Mouse (Mus musculus) left cerebral cortex, adult 11 months (tissue): ENCODE data around the gene Kcnn3.

Source experiments
- DNase-seq: peaks from one replicate; pipeline ENCODE4 v3.0.0; 2022; ENCODE audit warnings: low spot score

Kcnn3 gene

DNA sequence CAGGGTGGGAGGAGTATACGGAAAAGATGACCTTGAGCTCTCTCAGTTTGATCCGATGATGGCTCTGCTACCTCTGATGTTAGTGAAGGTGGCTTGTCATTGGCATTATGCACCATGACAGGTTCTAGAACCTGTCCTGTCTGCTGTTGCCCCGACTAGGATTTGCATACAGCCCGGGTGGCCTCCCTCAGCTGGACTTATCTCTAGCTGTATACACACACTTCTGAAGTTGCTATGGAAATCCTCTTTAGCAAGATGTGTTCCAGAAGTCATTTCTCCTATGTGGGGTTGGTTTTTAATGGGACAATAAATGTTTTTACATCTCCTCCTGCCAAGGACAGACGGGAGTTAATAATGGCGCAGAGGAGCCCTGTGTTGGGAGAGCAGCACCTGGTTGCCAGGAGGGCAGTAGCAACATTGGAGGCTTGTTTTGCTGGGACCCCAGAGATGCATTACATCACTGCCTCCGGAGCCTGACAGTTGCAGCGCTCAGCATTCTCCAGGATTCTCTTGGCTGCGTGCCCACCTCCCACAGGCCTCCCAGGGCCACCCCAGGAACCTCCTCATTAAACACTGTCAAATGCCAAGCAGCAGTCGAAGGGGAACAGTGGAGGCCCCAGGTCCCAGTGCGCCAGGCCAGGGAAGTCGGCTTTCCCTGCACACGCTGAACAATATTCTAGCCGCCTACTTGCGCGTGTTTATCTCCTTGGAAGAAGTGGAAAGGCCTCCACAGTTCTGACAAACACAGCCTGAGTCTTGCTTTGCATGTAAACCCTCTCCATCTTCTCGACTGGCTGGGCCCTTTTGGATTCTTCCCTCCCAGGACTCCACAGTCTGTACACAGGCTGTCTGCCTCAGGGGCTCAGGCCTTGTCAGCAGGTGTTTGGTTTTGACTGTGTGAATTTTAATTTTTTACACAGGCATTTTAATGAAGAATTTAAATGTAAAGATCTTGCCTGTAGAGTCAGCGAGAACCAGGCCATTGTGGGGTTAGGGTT, 93.9 kb downstream of the Kcnn3 start:
- peak; percentile 55 for DNase-seq

- no peak for DNase-seq
These were observed 96.9 kb downstream of the Kcnn3 start for GRCm38 (mm10) chr3:89616861-89617260.

DNA sequence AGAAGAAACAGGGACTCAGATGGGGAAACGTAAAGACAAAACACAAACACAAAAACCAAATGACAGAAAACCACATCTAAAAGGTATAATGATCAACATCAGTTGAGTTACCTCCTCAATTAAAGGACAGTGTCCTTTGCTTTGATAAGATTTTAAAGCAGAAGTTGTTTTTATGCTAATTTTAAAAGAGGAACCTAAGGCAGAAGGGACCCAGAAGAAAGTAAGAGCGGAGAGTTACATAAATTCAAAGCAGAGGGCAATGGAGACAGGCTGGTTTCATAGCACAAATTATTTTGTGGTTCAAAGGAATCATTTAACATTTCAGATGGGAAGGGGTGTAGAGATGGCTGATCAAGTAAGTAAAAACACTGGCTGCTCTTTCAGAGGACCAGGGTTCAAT, 97.4 kb downstream of the Kcnn3 start:
- DNase-seq: no peak

DNA sequence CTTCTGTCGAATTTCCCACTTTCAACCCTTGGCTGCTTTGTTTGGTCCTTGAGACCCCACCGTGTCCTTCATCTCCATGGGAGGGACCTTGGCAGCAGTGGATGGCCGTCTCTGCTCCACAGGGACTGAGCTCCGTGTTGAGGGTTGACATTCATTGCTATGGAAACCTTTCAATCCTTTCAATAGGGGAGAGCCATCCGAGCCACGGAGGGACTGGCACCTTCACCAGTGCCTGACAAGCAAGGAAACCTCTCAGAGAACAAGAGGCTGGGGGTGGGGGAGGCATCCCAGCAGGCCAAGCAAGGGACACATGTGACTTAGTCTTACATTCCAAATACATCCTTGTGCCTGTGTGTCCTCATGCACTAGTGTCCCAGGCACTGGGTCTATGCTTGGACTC, 102.9 kb downstream of the Kcnn3 start:
- DNase-seq: no peak

GRCm38 (mm10) chr3:89623531-89623930, 103.6 kb downstream of the Kcnn3 start:
- DNase-seq: no peak

GRCm38 (mm10) chr3:89624001-89624400, 104.0 kb downstream of the Kcnn3 start:
- DNase-seq: no peak

DNA sequence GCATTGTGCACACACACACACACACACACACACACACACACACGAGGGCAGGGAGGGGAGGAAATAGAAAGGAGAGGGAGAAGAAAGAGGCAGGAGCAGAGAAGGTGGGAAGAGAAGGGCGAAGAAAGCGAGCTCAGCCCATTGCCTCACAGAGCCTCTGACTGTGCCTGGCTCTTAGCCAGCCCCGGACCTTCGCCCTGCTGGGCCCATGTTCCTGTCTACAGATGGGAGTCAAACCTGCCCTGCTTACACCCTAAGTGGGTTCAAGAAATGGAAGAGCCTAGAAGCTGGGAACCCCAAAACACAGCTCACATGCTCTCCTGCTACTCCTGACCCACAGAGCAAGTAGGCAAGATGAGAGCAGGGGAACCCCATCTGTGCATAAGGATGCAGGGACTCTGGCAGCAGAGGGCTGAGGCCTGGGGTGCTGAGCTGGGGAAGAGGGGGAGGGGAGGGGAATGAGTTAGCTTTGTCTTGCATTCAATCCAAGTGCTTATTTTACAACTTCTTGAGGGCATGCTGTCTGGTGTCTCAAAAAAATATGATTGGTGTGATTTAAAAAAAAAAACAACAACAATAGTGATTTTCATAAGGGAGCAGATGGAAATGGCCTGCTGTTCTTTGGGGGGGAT, 105.0 kb downstream of the Kcnn3 start:
- no peak for DNase-seq

DNA sequence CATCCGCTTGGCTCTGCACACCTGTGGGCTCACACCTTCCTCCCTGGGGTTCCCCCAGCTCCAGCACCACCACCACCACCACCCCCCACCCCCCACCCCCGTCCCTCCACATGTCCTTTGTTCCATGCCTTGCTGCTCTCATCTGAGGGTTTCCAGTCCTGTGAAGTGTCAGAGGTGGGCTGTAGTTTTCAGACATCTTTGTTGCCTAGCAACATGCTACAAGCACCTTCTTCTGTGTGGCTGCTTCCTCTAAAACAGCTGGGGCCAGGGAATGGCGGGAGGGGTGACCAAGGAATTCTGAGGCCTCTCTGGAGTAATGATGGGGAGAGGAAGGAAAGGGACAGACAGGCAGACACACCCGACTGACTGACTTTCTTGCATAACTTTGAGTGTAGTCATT, 106.6 kb downstream of the Kcnn3 start:
- no peak for DNase-seq

- no peak for DNase-seq
These were observed 109.8 kb downstream of the Kcnn3 start for GRCm38 (mm10) chr3:89629811-89630210.

DNA sequence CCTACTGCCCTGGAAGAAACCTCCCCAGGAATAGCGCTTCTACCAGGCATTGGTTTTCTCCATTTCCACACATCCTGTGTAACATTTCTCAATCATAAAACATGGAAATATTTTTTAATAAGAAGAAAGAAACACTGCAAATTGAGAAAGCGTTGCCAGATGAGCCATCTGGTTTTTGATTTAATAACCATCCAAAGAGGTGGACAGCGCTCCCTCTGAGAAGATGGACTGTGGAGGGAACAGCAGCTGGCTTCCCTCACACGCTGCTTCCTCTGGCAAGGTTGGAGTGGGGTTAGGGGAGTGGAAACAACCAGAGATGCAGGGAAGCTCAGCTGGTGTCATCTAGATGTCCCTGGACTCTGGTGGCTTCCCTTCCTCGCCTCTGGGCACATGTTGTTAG, 111.8 kb downstream of the Kcnn3 start:
- no peak for DNase-seq

GRCm38 (mm10) chr3:89633531-89633930, 113.6 kb downstream of the Kcnn3 start:
- no peak for DNase-seq

- DNase-seq: peak; percentile 22
These were observed 114.0 kb downstream of the Kcnn3 start for GRCm38 (mm10) chr3:89633941-89634340.

- no peak for DNase-seq
These were observed 120.8 kb downstream of the Kcnn3 start for GRCm38 (mm10) chr3:89640804-89641203.

DNA sequence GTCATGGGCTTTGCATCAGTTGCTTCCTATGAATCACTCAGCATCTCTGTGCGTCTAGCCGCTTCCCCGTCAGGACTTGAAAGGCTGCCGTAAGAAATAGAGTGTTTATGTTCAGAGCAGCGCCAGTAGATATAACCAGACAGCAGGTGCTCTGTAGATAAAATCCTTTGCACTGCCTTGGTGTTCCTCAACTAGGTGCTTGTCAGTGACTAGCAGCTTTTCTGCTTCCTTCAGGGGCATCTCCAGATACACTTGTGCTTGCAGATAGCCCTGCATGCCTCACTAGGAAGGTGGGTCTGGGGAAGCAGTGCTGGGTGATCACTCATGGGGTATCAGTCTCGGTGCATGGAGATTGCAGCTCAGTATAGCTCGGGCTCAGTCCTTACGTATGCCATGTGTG, 123.4 kb downstream of the Kcnn3 start:
- DNase-seq: no peak

- peak; percentile 78 for DNase-seq
These were observed 126.9 kb downstream of the Kcnn3 start for GRCm38 (mm10) chr3:89646813-89647255.

GRCm38 (mm10) chr3:89647268-89647874, 127.4 kb downstream of the Kcnn3 start:
- DNase-seq: no peak

- DNase-seq: no peak
These were observed 129.9 kb downstream of the Kcnn3 start for GRCm38 (mm10) chr3:89649890-89650289.

- DNase-seq: no peak
These were observed 133.4 kb downstream of the Kcnn3 start for GRCm38 (mm10) chr3:89653231-89653954.

DNA sequence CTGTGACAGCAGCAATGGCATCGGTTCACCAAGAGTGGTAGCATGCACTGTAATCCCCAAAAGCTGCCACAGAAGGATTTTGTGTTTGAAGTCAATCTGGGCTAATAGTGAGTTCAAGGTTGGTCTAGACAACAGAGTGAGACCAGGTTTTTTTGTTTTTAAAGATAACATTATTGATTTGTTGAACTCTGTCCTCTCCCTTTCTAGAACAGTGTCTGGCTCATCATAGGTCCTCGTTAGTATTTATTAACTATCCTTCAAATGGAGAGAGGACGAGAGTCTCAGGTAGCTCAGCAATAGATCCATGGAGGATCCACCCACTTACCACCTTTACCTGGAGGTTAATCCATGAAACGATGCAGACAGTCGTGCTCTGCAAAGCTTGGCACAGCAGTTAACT, 137.1 kb downstream of the Kcnn3 start:
- no peak for DNase-seq

- no peak for DNase-seq
These were observed 138.5 kb downstream of the Kcnn3 start for GRCm38 (mm10) chr3:89658457-89658856.

GRCm38 (mm10) chr3:89659938-89660620, 140.1 kb downstream of the Kcnn3 start:
- DNase-seq: no peak

- DNase-seq: no peak
These were observed 144.8 kb downstream of the Kcnn3 start for GRCm38 (mm10) chr3:89664808-89665207.
